Comparison of ENCODE assay signal across 8 mouse cellular contexts in the genomic region with DNA sequence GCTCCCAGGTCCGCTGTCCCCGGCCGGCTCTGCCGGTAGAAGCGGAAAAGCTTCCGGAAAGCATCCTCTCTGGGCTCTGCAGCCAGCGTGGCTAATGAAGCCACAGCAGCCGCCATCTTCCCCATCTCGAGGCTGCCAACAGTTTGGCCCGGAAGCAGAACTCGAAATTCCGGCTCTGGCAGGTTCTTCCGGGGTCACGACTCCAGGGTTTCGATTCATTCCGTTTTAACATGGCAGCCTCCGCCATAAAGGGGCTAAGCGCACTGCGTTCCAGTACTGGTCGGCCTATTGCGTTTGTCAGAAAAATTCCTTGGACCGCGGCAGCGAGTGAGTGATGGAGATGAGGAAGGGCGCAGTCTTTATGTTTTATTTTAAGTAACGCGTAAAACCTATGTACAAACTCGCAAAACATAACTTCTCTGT. TPM values are rescaled to one million over a fixed set of nuclear protein-coding genes. Genes with fewer than 3 reads are reported as not detected.
DNase-seq lines count a peak whose midpoint lies in the region; ATAC-seq and TF ChIP-seq lines count a peak whose summit lies in the region.

Slirp (plus strand) TSS at position 197 of the 423 bp plus-strand sequence.
Alkbh1 (minus strand) TSS at position 318 of the 423 bp plus-strand sequence.

- peak; percentile 93 for ATAC-seq in common myeloid progenitor, adult 5-6 weeks (replicated peaks; ENCODE audit: low read depth, poor library complexity, severe bottlenecking)
- ATAC-seq in hindbrain, postnatal 0 days = peak; percentile 96
- ATAC-seq in megakaryocyte, adult 5-6 weeks (ENCODE audit: poor library complexity, severe bottlenecking) = peak; percentile 98

- intact Hi-C loops in gastrocnemius, adult 2 months (cut with DNase I) = no loop called here
- intact Hi-C loops in left cerebral cortex, adult 2 months (cut with DNase I) = no loop called here

- H3K4me3 ChIP-seq in gastrocnemius, adult 2 months = peak within 1 kb of the TSS; percentile 92
- peak within 1 kb of the TSS; percentile 93 for H3K4me3 ChIP-seq in hindbrain, postnatal 0 days (ENCODE audit: low read length)
- H3K4me3 ChIP-seq in left cerebral cortex, adult 2 months = peak within 1 kb of the TSS; percentile 74

- H3K4me1 ChIP-seq in hindbrain, postnatal 0 days (ENCODE audit: insufficient read depth, low read length) = peaks cover 6% of the 10 kb centered on the region; the same call in 1 of the 2 replicates

- WGBS in hindbrain, postnatal 0 days = under 1% methylated on average over 28 of the region's 28 CpGs

- no peak for TF ChIP-seq CTCF in gastrocnemius, adult 2 months (IDR thresholded peaks at IDR 0.05)
- TF ChIP-seq CTCF in hindbrain, postnatal 0 days (IDR thresholded peaks at IDR 0.05; ENCODE audit: low read depth) = no peak; the same call in 1 of the 2 replicates
- TF ChIP-seq CTCF in left cerebral cortex, adult 2 months (IDR thresholded peaks at IDR 0.05) = no peak

- H3K9me3 ChIP-seq in hindbrain, postnatal 0 days (ENCODE audit: low read length) = no peaks in the 10 kb centered on the region

- peaks cover 33% of the 10 kb centered on the region; the same call in 1 of the 2 replicates for H3K36me3 ChIP-seq in hindbrain, postnatal 0 days (ENCODE audit: insufficient read depth, low read length)

- no peaks in the 10 kb centered on the region for H3K27me3 ChIP-seq in hindbrain, postnatal 0 days (ENCODE audit: insufficient read depth, low read length)

- peak within 1 kb of the TSS; percentile 90 for H3K4me2 ChIP-seq in hindbrain, postnatal 0 days (ENCODE audit: low read depth, low read length)

- DNase-seq in ZHBTc4 (ENCODE audit: low read depth, low spot score) = peak; percentile 94
- DNase-seq in gastrocnemius, adult 2 months = peak; percentile 91
- peak; percentile 96 for DNase-seq in hindbrain, postnatal 0 days (ENCODE audit: low spot score)
- peak; percentile 88 to 89 for DNase-seq in left cerebral cortex, adult 2 months (ENCODE audit: extremely low spot score in 1 of 2, low spot score in 2 of 2)
- peak; percentile 93 to 97 for DNase-seq in right cerebral cortex, adult 2 months (ENCODE audit: low spot score in 2 of 2)
- peak; percentile 90 for DNase-seq in urinary bladder, postnatal 14 days (ENCODE audit: low spot score)

- H3K9ac ChIP-seq in hindbrain, postnatal 0 days (replicated peaks; ENCODE audit: low read length) = peak within 1 kb of the TSS; percentile 73

- H3K27ac ChIP-seq in gastrocnemius, adult 2 months = peak within 1 kb of the TSS; percentile 90
- peak within 1 kb of the TSS; percentile 94 for H3K27ac ChIP-seq in hindbrain, postnatal 0 days
- H3K27ac ChIP-seq in left cerebral cortex, adult 2 months = peak within 1 kb of the TSS; percentile 81

RNA-seq across cellular contexts. Expression of gene Slirp, which starts in this region (rescaled TPM):
- total RNA-seq in common myeloid progenitor, adult 5-6 weeks (2017) = 100.0 and 104 TPM in 2 replicates
- 100 to 1,000 TPM; 141 to 180 TPM for total RNA-seq in gastrocnemius, adult 2 months (2021)
- 84.2 and 159 TPM in 2 replicates for total RNA-seq in hindbrain, postnatal 0 days (2014; rRNA removed)
- 215 and 224 TPM in 2 replicates for polyA plus RNA-seq in hindbrain, postnatal 0 days (2015; fragmentation: Nextera tagmentation; extraction: Ambion mirVana)
- total RNA-seq in left cerebral cortex, adult 2 months (2021) = 10 to 100 TPM; 85.9 to 91.9 TPM
- total RNA-seq in megakaryocyte, adult 5-6 weeks (2015) = 74.3 and 85.7 TPM in 2 replicates
- 34.3 and 64.3 TPM in 2 replicates for total RNA-seq in megakaryocyte, adult 5-6 weeks (2017)

RNA-seq across cellular contexts. Expression of gene Alkbh1, which starts in this region (rescaled TPM):
- 48.6 and 72.2 TPM in 2 replicates for total RNA-seq in common myeloid progenitor, adult 5-6 weeks (2017)
- 1 to 10 TPM; 6.4 to 8.3 TPM for total RNA-seq in gastrocnemius, adult 2 months (2021)
- total RNA-seq in hindbrain, postnatal 0 days (2014; rRNA removed) = 23.0 and 25.8 TPM in 2 replicates
- polyA plus RNA-seq in hindbrain, postnatal 0 days (2015; fragmentation: Nextera tagmentation; extraction: Ambion mirVana) = 41.3 and 41.9 TPM in 2 replicates
- 10 to 100 TPM; 19.0 to 19.6 TPM for total RNA-seq in left cerebral cortex, adult 2 months (2021)
- 17.7 and 19.5 TPM in 2 replicates for total RNA-seq in megakaryocyte, adult 5-6 weeks (2015)
- 25.6 and 32.2 TPM in 2 replicates for total RNA-seq in megakaryocyte, adult 5-6 weeks (2017)

Comparison
In these comparisons a context has a peak if more than half of its experiments do, and no peak if none do; other contexts are left out.
1. Peak in every context shown above with its lines: DNase-seq, ATAC-seq, H3K4me3 ChIP-seq and H3K27ac ChIP-seq.